Mouse (Mus musculus) cerebellum, adult 18-20 months (tissue): ENCODE results near the gene 1700012B07Rik.

Experiments used
- DNase-seq, 2 experiments: peaks; one replicate each; pipeline ENCODE4 v3.0.0; 2021

Gene 1700012B07Rik

DNA sequence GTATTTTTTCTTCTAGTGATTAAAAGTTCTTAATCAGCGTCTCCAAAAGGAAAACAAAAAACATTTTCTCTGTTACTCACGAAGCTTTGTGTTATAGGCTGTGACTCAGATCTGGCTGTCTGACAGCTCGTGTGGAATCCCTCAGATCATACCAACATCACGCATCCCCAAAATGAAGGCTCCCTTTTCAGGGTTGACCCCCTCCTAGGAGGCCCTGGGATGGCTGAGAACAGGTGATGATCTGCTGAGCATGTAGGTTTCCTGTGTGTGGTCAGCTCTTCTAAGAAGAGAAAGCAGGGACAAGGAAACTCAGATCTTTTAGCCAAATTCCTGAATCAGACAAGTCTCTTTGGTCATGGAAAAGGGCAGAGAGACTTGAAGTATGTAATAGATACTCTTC lies 82.6 kb downstream of the 1700012B07Rik start:
- DNase-seq = no peak

DNA sequence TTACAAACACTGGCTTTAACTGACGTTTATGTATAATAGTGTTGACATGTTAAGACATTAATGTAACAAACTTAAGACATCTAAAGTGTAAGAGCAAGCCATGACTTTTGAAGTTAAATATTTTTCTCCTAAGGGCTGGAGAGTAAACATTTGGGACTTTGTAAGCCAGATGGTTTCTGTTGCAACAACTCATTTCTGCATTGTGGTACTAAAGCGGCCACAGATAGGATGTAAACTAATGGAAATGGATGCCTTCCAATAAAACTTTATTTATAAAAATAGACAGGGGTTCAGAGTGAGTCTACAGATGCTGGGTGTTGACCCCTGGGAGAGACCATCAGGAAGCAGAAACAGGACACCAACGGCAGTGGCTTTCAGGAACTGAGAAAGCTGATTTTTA lies 89.9 kb downstream of the 1700012B07Rik start:
- no peak for DNase-seq
